Mouse (Mus musculus): Measurements from ENCODE around the gene Wdr54. TPM values are rescaled to one million over a fixed set of nuclear protein-coding genes. Genes with fewer than 3 reads are reported as not detected.
A peak's percentile ranks its signal among the peaks of the same experiment; 100 is the strongest.
"Not testable (repeated sequence)": the region's sequence is repeated elsewhere in the genome, so short reads cannot be mapped to it uniquely, and the experiment has no call there.

The Wdr54 gene
- total RNA-seq, 2 experiments from 2014 or later: 29.0 to 31.6 TPM

DNA sequence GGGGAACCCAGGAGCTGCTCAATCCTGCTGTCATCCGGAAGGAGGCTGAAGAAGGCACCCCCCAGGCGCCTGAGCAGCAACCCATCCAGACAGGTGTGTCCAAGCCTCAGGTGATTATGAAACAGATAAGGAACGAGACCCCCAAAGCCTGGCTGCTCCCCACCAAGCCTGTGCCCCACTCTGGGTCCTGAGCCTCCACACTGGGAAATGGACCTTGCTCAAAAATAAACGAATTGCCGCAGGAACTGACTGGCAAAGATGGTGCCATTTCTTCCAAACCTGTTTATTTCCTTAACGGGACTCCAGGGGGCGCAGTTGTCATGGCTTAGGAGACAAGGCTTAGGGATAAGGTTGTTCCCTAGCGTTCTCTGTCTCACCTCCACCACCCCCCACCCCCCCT lies 6.5 kb upstream of the Wdr54 start:
- intact Hi-C loops (cut with DNase I): loop anchor here (5.0 kb wide), 1 partner anchor 165 kb away; no protein-coding TSS in a partner anchor
- peak in 1 of 2 experiments; percentile 67 for DNase-seq (ENCODE audit: low spot score in 2 of 2)

DNA sequence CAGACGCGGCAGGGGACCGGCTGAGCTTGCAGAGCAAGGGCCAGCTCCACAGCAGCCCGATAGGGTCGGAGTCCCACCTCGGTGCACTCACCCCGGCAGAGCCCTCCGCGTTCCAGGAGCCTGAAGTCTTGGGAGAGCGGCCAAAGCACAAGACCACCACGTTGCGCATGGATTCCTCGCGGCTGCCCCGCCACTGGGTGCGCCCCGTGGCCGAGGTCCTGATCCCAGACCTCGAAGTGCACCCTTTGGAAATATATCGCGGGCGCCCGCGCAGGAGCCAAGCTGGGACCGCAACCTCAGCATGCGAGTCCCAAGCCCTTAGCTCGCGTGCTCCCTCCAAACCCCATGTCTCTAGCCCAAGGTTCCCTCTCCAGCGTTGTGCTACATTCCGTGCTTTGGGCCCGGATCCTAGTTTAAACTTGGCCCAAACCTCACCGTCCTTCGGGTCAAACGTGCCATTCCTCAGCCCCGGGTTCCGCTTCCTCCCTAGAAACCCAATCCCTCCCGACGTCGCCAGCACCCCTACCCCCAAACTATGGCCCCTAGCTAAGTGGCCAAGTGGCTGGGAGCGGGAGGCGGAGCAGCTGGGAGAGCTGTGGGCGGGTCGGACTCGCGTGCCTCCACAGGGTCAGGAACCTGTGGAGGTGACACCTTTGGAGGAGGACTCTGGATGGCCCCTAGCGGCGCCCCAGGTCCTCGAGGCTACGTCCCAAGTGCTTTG lies 5.9 kb upstream of the Wdr54 start:
- no peak for DNase-seq (ENCODE audit: low spot score in 2 of 2)
- intact Hi-C loops (cut with DNase I): loop anchor here (5.0 kb wide), 1 partner anchor 165 kb away; no protein-coding TSS in a partner anchor

DNA sequence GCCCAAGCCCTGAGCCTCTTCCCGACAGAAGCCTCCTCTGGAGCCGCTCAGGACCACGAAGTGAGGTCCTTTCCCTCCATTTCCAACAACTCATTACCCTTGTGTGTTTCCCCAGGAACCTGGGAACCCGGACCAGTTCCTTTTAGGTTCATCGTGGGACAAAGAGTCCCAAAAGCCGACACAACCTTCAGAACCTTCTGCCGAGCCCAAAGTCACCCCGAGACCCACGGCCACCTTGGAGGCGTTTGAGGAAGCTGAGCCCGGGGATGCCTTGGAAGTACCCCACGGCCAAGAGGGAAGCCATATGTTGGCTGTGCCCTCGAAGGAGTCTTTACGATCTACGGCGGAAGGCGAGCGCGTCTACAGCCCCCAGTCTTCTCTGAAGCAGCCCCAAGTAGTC lies 5.2 kb upstream of the Wdr54 start:
- intact Hi-C loops (cut with DNase I): loop anchor here (5.0 kb wide), 1 partner anchor 164 kb away; no protein-coding TSS in a partner anchor
- DNase-seq (ENCODE audit: low spot score in 2 of 2): no peak

DNA sequence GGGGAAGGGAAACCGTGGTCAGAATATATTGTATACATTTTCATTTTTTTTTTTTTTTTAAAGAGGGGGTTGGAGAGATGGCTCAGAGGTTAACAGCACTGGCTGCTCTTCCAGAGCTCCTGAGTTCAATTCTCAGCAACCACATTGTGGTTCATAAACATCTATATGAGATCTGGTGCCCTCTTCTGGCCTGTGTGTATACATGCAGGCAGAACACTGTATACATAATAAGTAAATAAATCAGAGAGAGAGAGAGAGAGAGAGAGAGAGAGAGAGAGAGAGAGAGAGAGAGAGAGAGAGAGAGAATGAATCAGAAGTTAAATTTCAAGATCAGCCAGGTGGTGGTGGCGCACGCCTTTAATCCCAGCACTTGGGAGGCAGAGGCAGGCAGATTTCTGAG lies 3.3 kb upstream of the Wdr54 start:
- not testable (repeated sequence) for DNase-seq (ENCODE audit: low spot score in 2 of 2)
- intact Hi-C loops (cut with DNase I): loop anchor here (5.0 kb wide), 1 partner anchor 42 kb away; the partner anchor contains the start of gene Mogs

DNA sequence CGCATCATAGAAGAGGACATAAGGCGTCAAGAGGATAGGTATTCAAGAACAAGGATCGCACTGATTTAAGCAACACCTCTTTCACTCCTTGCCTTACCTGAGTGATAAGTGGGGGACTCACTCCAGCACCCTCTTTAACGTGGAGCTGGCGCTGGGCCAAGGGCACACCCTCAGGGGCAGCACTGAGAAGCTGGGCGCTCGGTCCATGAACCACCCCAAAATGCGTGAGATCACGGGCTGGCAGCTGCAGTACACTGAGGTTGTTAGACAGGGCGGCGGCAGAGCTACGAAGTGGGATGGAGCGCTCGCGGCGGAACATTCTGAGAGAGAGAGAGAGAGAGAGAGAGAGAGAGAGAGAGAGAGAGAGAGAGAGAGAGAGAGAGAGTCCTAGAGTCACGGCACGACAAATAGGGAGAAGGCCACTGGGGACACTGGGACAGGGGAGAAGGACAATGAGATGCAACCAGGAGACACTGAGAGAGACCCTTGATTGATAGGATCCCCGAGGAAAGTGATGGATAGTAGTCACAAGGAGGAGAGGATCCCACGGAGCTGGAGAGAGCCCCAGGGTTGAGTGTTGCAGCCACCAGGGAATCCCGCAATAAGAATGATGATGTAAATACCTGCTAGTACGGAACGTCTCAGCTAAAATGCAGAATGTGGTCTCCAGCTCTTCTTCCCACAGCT lies 502 bp downstream of the Wdr54 start:
- DNase-seq (ENCODE audit: low spot score in 2 of 2): peak in 1 of 2 experiments; percentile 47
- intact Hi-C loops (cut with DNase I): loop anchor here (5.0 kb wide), 1 partner anchor 38 kb away; the partner anchor contains the start of gene Mogs

DNA sequence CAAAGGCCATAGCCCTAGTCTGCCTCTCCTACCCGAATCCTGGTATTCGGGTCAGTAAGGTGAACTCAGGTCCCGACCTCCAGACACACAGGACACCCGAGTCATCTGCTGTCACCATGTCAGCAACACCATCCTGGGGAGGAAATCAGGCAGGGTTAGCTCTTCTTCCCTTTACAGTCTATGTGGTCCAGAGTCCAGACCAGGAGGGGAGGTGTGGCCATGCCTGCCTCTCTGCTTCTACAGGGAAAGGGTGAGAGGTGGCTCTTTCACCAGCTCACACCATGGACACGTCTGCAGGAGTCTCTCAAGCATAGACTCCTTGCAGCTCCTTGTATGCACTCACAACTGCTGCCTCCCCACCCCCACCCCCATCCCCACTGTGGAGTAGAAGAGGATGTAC lies 2.7 kb downstream of the Wdr54 start:
- intact Hi-C loops (cut with DNase I): no loop called here
- DNase-seq (ENCODE audit: low spot score in 2 of 2): no peak

DNA sequence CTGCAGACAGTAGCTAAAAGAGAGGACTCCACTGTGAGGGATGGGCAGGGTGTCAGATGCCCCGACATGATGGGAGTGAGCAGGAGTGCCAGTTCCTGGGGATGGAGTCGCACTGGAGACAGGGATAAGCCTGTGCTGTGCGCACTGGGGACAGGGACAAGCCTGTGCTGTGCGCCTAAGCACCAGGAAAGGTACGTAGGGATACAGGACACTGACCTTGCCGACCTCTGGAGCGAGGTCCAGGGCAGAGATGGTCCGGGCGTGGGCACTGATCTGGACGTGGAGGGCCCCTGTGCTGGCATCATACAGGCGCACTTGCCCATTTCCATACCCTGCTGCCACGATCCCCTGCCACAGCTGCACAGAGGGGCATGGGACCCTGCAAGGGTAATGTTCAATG lies 3.2 kb downstream of the Wdr54 start:
- peak in 1 of 2 experiments; percentile 3 for DNase-seq (ENCODE audit: low spot score in 2 of 2)
- intact Hi-C loops (cut with DNase I): no loop called here

DNA sequence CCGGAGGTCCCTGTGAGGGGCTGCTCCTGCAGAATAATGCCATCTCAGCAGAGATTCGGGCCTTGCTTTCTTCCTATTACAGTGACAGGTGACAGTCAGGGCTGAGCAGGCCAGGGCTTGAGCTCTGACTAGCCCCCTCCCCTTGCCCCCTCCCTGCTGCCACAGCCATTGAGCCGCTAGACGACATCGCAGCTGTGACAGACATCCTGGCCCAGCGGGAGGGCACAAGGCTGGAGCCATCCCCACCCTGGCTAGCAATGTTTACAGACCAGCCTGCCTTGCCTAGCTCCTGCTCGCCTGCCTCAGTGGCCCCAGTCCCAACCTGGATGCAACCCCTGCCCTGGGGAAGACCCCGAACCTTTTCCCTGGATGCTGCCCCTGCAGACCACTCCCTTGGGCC lies 4.5 kb downstream of the Wdr54 start:
- intact Hi-C loops (cut with DNase I): no loop called here
- DNase-seq (ENCODE audit: low spot score in 2 of 2): peak in 1 of 2 experiments; percentile 2

DNA sequence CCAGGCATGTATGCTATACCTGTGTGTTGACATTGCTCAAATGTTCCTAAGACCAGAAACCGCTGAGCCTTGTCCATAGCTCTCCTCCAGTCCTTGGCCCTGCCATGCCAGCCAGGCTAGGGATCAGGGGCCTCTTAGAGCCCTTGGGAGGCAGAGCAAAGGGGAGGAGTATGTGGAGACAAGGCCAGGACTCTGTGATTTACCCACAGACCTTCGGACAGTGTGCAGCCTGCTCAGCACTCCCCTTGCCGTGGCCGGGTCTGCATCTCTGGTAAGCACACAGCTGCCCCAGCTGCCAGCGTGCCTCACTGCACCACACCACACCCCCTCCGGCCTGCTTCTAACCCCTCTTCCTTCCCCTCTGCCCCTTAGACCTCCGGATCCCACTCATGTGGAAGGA lies 8.9 kb downstream of the Wdr54 start:
- intact Hi-C loops (cut with DNase I): no loop called here
- DNase-seq (ENCODE audit: low spot score in 2 of 2): no peak

DNA sequence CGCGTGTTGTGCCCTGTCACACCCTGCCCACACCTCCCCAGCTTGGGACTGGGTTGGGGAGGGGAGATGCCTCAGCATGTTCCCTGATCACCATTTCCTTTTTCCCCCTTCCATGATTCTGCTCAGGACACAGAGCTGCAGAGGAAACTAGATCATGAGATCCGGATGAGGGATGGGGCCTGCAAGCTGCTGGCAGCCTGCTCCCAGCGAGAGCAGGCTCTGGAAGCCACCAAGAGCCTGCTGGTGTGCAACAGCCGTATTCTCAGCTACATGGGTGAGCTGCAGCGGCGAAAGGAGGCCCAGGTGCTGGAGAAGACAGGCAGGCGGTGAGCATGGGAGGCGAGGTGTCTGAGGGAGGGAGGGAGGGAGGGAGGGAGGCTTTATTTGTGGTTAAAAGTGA lies 10.4 kb downstream of the Wdr54 start:
- DNase-seq (ENCODE audit: low spot score in 2 of 2): no peak
- intact Hi-C loops (cut with DNase I): no loop called here

DNA sequence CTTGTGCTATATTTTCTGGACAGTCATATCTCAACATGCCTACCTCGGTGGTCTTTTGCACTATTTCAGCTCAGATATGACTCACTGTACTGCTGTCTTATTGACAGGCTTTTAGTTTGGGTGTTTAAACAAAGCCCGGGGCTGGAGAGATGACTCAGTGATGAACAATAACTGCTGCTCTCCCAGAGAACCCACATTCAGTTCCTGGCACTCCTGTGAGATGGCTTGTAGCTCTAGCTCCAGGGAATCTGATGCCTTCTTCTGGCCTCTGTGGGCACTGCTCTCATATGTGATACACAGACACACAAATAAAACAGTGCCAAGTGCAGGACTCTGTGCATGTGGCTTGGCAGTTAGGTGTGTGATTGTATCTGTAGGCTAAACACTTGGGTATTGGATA lies 11.0 kb downstream of the Wdr54 start:
- DNase-seq (ENCODE audit: low spot score in 2 of 2): no peak
- intact Hi-C loops (cut with DNase I): no loop called here

DNA sequence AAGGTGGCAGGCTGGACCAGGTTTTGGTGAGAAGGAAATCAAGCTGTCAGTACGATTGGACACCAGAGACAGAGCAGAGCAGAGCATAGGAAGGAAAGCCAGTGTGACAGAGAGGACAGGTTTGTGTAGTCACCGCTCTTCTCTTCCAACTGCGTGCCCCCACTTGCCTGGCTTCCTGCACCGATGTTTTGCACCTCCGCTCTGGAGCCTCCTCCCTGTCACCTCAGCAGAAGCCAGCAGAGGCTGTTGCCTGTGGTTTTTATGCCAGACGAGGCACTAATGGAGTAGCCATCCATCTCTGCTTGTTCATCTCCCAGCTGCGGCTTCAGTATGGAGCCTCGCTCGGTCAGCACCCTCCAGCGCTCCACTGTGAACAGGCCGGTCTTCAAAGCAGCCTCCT lies 13.3 kb downstream of the Wdr54 start:
- DNase-seq (ENCODE audit: low spot score in 2 of 2): no peak
- intact Hi-C loops (cut with DNase I): no loop called here

DNA sequence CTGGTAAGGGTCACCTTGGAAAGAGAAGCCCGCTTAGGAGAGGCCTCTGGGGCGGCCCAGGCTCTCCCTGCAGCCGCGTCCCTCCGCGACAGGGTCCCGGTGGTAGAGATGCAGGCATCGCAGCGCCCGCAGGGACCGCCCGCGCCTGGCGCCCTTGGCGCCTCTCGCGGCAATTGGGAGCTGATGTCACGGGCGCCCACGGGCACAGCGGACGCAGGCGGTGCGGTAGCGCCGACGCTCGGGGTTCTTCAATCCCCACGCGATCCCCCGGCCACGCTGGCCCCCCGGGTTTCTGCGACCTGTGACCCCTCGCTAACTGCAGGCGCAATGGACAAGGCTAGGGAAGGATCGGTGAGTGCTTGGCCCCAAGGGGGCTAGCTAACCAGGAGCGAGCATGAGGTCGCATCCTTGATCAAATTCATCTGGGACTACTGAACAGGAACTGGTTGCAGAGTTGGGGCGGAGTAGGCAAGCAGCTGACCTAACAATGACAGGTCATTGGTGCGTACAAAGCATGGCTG lies 13.9 kb downstream of the Wdr54 start:
- peak; percentile 68 to 74 for DNase-seq (ENCODE audit: low spot score in 2 of 2)
- intact Hi-C loops (cut with DNase I): no loop called here

DNA sequence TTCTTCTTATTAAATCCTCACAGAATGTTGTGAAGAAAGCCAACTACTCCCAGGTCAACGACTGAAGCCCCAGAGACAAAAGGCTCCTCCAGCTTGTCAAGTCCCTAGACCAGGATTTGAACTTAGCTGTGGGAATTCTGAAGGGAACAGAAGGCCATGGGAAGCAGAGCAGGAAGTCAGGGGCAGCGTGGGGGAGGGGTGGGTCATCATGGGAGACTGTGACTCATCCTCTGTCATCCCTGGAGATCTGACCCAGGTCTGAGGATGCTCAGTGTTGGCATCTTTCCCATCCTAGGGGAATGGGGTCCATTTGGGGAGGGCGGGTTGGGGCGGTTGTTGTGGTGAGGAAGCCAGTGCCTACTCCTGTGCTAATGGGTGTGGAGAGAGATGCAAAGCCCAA lies 14.6 kb downstream of the Wdr54 start:
- intact Hi-C loops (cut with DNase I): no loop called here
- DNase-seq (ENCODE audit: low spot score in 2 of 2): no peak

DNA sequence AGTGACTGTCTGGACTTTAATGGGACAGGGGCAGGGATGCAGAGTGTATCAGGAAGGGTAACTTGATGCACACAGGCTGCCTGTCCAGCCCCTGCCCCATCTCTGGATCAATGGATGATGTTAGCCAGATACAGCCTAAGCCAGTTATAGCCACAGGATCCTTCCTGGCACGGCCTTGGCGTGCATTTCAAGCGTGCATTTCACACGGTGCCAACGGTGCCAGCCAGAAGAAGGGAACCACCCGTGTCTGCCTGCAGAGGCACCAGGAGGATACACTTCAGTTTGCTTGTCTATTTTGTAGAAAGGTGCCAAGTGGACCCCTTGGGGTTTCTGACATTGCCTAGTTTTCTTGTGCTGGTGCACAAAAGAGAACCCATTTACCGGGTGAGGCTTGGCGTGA lies 16.2 kb downstream of the Wdr54 start:
- intact Hi-C loops (cut with DNase I): no loop called here
- DNase-seq (ENCODE audit: low spot score in 2 of 2): no peak

DNA sequence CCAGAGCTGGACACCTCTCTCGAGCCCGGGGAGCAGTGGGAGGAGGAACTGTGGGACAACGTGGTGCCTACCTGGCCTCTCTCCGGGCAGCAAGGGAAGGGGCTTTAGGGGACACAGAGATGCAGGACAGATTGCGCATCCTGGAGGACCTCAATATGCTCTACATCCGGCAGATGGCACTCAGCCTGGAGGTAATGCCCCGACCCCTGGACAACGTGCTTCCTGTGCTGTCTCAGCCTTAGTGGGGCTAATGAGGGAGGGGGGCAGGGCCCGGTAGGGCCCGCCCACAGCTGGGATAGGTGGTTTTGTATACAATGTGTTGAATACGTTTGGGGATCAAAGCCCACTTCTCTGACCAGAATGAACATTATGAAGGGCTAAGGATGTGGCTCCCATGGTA lies 18.1 kb downstream of the Wdr54 start:
- intact Hi-C loops (cut with DNase I): no loop called here
- DNase-seq (ENCODE audit: low spot score in 2 of 2): no peak

DNA sequence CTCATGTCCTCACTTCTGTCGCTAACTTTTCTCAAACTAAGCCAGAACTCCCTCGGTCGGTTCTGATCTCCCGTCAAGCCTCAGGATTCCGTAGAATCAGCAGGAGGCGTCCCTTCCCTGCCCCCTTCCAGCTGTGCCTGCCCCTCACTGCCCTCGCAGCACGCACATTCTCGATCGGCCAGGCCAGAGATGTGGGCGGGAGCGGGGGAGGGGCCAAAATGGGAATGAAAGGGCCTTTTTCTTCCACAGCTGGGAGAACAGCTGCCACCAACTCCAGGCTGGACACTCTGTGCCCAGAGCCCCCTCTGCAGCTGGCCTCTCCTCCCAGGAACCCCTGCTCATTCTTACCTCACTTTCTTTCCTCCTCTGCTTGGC lies 18.6 kb downstream of the Wdr54 start:
- peak; percentile 66 to 76 for DNase-seq (ENCODE audit: low spot score in 2 of 2)
- intact Hi-C loops (cut with DNase I): no loop called here

DNA sequence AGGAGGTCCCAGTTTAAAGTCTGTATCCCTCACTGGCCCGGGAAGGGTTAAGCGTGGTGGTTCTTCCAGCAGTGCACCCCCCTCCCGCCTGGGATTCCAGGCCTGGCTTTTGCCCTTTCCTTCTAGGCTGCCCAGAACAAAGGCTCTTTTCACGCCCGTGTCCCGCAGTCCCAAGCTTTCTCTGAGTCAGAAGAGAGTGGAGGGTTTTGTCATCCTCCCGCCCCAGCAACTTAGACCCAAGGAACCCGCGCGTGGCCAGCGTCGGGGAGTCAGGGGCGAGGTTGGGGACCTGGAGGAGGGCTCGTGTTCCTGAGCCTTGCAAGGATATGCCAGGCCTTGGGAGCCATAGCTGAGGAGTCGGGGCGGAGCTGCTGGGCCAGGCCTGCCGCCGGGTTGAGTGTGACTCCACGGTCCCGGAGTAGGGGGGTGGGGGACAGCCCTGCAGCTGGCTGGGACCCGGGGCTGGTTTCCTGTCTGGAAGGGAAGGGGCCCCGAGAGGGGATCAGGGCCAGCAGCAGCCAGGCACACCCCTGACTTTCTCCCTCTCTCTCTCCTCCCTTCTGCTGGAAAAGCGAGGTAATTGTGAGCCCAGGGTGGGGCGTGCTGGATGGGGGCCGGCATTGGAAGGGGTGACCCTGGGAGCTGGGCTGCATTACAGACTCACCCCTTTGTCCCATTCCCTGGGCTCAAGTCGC lies 19.2 kb downstream of the Wdr54 start:
- intact Hi-C loops (cut with DNase I): no loop called here
- no peak for DNase-seq (ENCODE audit: low spot score in 2 of 2)

DNA sequence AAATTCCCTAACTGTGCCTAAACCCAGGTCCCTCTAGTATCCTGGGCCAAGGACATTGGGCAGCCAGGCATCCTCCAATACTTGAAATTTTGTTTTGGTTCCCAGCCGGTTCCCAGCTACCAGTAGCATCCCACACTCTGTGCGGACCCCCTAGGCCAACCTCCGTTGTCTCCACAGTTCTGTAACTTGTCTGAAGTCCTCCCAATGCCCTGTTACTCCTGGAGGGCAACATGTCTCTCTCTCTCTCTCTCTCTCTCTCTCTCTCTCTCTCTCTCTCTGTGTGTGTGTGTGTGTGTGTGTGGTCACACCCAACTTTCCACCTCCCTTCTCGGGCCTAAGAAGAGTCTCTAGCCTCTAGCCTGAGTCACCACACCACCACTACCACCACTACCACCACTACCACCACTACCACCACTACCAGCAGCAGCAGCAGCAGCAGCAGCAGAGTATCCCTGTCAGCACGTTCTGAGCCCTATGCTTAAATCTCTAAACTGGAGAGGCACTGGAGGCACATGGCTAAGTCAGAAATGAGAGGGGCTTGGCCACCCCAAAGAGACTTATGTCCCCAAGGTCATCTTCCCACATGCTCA lies 19.8 kb downstream of the Wdr54 start:
- intact Hi-C loops (cut with DNase I): no loop called here
- no peak for DNase-seq (ENCODE audit: low spot score in 2 of 2)
